Mouse (Mus musculus) lung, postnatal 0 days (tissue): ENCODE data around the gene Stn1. TPM values are rescaled to one million over a fixed set of nuclear protein-coding genes. Genes with fewer than 3 reads are reported as not detected.

Experiments used
- ATAC-seq: fragments of 200-750 bp; cut with Nextera tagmentation; 2 replicates; pipeline ENCODE4 v1.8.0; 2017; ENCODE audit warnings: moderate library complexity
- DNase-seq: peaks from one replicate; pipeline ENCODE4 v3.0.0-alpha.2; 2016; ENCODE audit warnings: low spot score
- H3K27ac ChIP-seq: fragments of 300-500 bp; sonication (generic); 2 replicates; pipeline ENCODE4 v1.5.1; 2014; ENCODE audit warnings: antibody characterized with exemption, mild to moderate bottlenecking, low read length, mixed read lengths
- H3K27me3 ChIP-seq: fragments of 300-500 bp; sonication (generic); replicated peaks from 2 replicates; pipeline ENCODE4 v1.6.1; 2014; ENCODE audit warnings: low read length, mixed read lengths; ENCODE audit not compliant: insufficient read depth
- H3K36me3 ChIP-seq: fragments of 300-500 bp; sonication (generic); 2 replicates; pipeline ENCODE4 v1.6.1; 2014; ENCODE audit warnings: low read length, mixed read lengths; ENCODE audit not compliant: insufficient read depth
- H3K4me1 ChIP-seq: fragments of 300-500 bp; sonication (generic); 2 replicates; pipeline ENCODE4 v1.6.1; 2014; ENCODE audit warnings: antibody characterized with exemption, low read depth, low read length, mixed read lengths; ENCODE audit not compliant: insufficient read depth
- H3K4me2 ChIP-seq: fragments of 300-500 bp; sonication (generic); replicated peaks from 2 replicates; pipeline ENCODE4 v1.6.1; 2014; ENCODE audit warnings: low read depth, mild to moderate bottlenecking, low read length, moderate library complexity, mixed read lengths
- H3K4me3 ChIP-seq: fragments of 300-500 bp; sonication (generic); 2 replicates; pipeline ENCODE4 v1.5.1; 2014; ENCODE audit warnings: low read depth, low read length
- H3K9ac ChIP-seq: fragments of 300-500 bp; sonication (generic); replicated peaks from 2 replicates; pipeline ENCODE4 v1.6.1; 2014; ENCODE audit warnings: low read depth, mild to moderate bottlenecking
- H3K9me3 ChIP-seq: fragments of 300-500 bp; sonication (generic); 2 replicates; pipeline ENCODE4 v1.6.1; 2016; ENCODE audit warnings: low read length, mixed read lengths
- CTCF ChIP-seq: IDR thresholded peaks from 2 replicates; pipeline ENCODE4 v1.5.1; 2016; ENCODE audit warnings: antibody characterized with exemption, mild to moderate bottlenecking
- EP300 ChIP-seq: IDR thresholded peaks from 2 replicates; pipeline ENCODE4 v1.6.1; 2016; ENCODE audit warnings: antibody characterized with exemption, mild to moderate bottlenecking, control low read depth
- WGBS: fragments of 180-500 bp; shearing (Covaris S2); extraction: QIAGEN DNeasy Blood & Tissue Kit; methylation state at CpG from one replicate; pipeline ENCODE4 v1.1.7; 2014; 5-methylcytosine and 5-hydroxymethylcytosine counted together
- polyA plus RNA-seq: library from polyadenylated mRNA; unstranded; fragments of >200 nt; fragmentation: Nextera tagmentation; extraction: Ambion mirVana; gene quantifications from 2 replicates; pipeline ENCODE4 v1.2.1, GENCODE M21; 2015

The Stn1 gene
- polyA plus RNA-seq, 1 experiment from 2014 or later, result 28.6 TPM

GRCm38 (mm10) chr19:47563715-47564114 lies 26.4 kb upstream of the Stn1 start:
- TF ChIP-seq EP300 (no peak), CTCF (no peak)

GRCm38 (mm10) chr19:47561996-47562441 lies 24.7 kb upstream of the Stn1 start:
- no peak overlapping the region for H3K4me2 ChIP-seq
- no peaks in the 10 kb centered on the region for H3K27me3 ChIP-seq
- H3K9me3 ChIP-seq, result no peaks in the 10 kb centered on the region
- H3K9ac ChIP-seq, result no peak overlapping the region
- peak; percentile 8 for DNase-seq
- H3K4me1 ChIP-seq, result no peaks in the 10 kb centered on the region; the same call in 1 of the 2 replicates
- WGBS, result 43% methylated on average over 5 of the region's 5 CpGs
- H3K4me3 ChIP-seq, result no peak overlapping the region
- no peaks in the 10 kb centered on the region for H3K36me3 ChIP-seq
- TF ChIP-seq CTCF (no peak), EP300 (no peak)
- no peak for ATAC-seq
- H3K27ac ChIP-seq, result no peak overlapping the region

More at GRCm38 (mm10) chr19:47563715-47564114, 26.4 kb upstream of the Stn1 start:
- Histone ChIP-seq H3K4me3 (no peak overlapping the region), H3K9ac (no peak overlapping the region), H3K9me3 (no peaks in the 10 kb centered on the region), H3K4me2 (peak overlapping the region; percentile 27; the same call in 1 of the 2 replicates), H3K27me3 (no peaks in the 10 kb centered on the region), H3K36me3 (no peaks in the 10 kb centered on the region), H3K4me1 (no peaks in the 10 kb centered on the region; the same call in 1 of the 2 replicates), H3K27ac (no peak overlapping the region)
- ATAC-seq (no peak), DNase-seq (peak; percentile 42)
- WGBS, result 40% methylated on average over 13 of the region's 13 CpGs

- DNase-seq (no peak), ATAC-seq (no peak)
- Histone ChIP-seq H3K4me2 (no peak overlapping the region), H3K4me3 (no peak overlapping the region), H3K4me1 (no peaks in the 10 kb centered on the region; the same call in 1 of the 2 replicates), H3K9me3 (no peaks in the 10 kb centered on the region), H3K9ac (no peak overlapping the region), H3K36me3 (no peaks in the 10 kb centered on the region), H3K27ac (no peak overlapping the region), H3K27me3 (no peaks in the 10 kb centered on the region)
- TF ChIP-seq CTCF (no peak), EP300 (no peak)
- WGBS, result 71% methylated on average over 12 of the region's 12 CpGs
Observed at GRCm38 (mm10) chr19:47560544-47561161, 23.3 kb upstream of the Stn1 start.

- DNase-seq (peak; percentile 55), ATAC-seq (peak; percentile 35; the same call in 1 of the 2 replicates)
- H3K9ac ChIP-seq, result no peak overlapping the region
- H3K4me3 ChIP-seq, result no peak overlapping the region
- TF ChIP-seq CTCF (no peak), EP300 (no peak)
- no peaks in the 10 kb centered on the region for H3K27me3 ChIP-seq
- no peaks in the 10 kb centered on the region for H3K9me3 ChIP-seq
- WGBS, result 39% methylated on average over 14 of the region's 14 CpGs
- no peaks in the 10 kb centered on the region for H3K36me3 ChIP-seq
- H3K4me2 ChIP-seq, result no peak overlapping the region
- H3K4me1 ChIP-seq, result no peaks in the 10 kb centered on the region; the same call in 1 of the 2 replicates
- no peak overlapping the region for H3K27ac ChIP-seq
Observed at GRCm38 (mm10) chr19:47559751-47560512, 22.6 kb upstream of the Stn1 start.

- Histone ChIP-seq H3K9ac (no peak overlapping the region), H3K9me3 (no peaks in the 10 kb centered on the region), H3K27ac (no peak overlapping the region), H3K4me3 (no peak overlapping the region), H3K4me2 (no peak overlapping the region), H3K27me3 (no peaks in the 10 kb centered on the region), H3K4me1 (no peaks in the 10 kb centered on the region; the same call in 1 of the 2 replicates), H3K36me3 (no peaks in the 10 kb centered on the region)
- 77% methylated on average over 5 of the region's 5 CpGs for WGBS
- TF ChIP-seq CTCF (no peak), EP300 (no peak)
- ATAC-seq (no peak), DNase-seq (no peak)
Observed at GRCm38 (mm10) chr19:47559145-47559544, 21.8 kb upstream of the Stn1 start.

GRCm38 (mm10) chr19:47549584-47549983 lies 12.3 kb upstream of the Stn1 start:
- Histone ChIP-seq H3K4me1 (no peaks in the 10 kb centered on the region), H3K9ac (no peak overlapping the region), H3K27me3 (no peaks in the 10 kb centered on the region), H3K27ac (no peak overlapping the region), H3K36me3 (no peaks in the 10 kb centered on the region), H3K9me3 (no peaks in the 10 kb centered on the region), H3K4me3 (no peak overlapping the region), H3K4me2 (no peak overlapping the region)
- TF ChIP-seq EP300 (no peak), CTCF (no peak)
- ATAC-seq, result no peak
- 82% methylated on average over 4 of the region's 4 CpGs for WGBS
- no peak for DNase-seq
